Mouse (Mus musculus) CH12.LX (cell line): ENCODE results near the gene Sema4a. TPM values are rescaled to one million over a fixed set of nuclear protein-coding genes. Genes with fewer than 3 reads are reported as not detected.

Experiments
- DNase-seq: peaks from one replicate; pipeline ENCODE4 v3.0.0-alpha.2; 2013; ENCODE audit errors: extremely low read depth
- H3K27ac ChIP-seq: 2 replicates; pipeline ENCODE4 v1.5.1; 2012; ENCODE audit warnings: low read depth, mild to moderate bottlenecking, control low read depth, moderate library complexity; ENCODE audit not compliant: insufficient read depth
- H3K27me3 ChIP-seq: replicated peaks from 2 replicates; pipeline ENCODE3; 2012; ENCODE audit warnings: inconsistent platforms
- H3K36me3 ChIP-seq, 2 experiments: replicated peaks in 1 of 2; 2 replicates each; pipeline versions ENCODE3 to v1.6.1; 2012; ENCODE audit warnings: inconsistent platforms in 1 of 2, low read length in 1 of 2, mild to moderate bottlenecking in 1 of 2, mixed read lengths in 1 of 2, moderate library complexity in 1 of 2; ENCODE audit not compliant: control insufficient read depth in 1 of 2, insufficient read depth in 1 of 2
- H3K4me1 ChIP-seq, 2 experiments: 2 replicates each; pipeline ENCODE4 v1.6.1; 2012; ENCODE audit warnings: inconsistent platforms in 1 of 2, moderate library complexity in 1 of 2; ENCODE audit not compliant: insufficient read depth in 2 of 2, control insufficient read depth in 1 of 2
- H3K4me2 ChIP-seq: 2 replicates; pipeline ENCODE4 v1.6.1; 2012; ENCODE audit warnings: low read depth, mild to moderate bottlenecking, control low read depth; ENCODE audit not compliant: poor library complexity, insufficient read depth, severe bottlenecking
- H3K4me3 ChIP-seq, 3 experiments: fragments of 150-350 bp in 1 of 3; sonication (generic) in 1 of 3; replicated peaks in 1 of 3; 2 replicates each; pipeline versions ENCODE3 to v1.5.1; 2011 to 2012; ENCODE audit warnings: low read depth in 2 of 3, low read length in 2 of 3, mild to moderate bottlenecking in 2 of 3, moderate library complexity in 2 of 3, control low read depth in 1 of 3, improper control_type of control experiment in 1 of 3, inconsistent platforms in 1 of 3, mixed read lengths in 1 of 3; ENCODE audit not compliant: poor library complexity in 1 of 3
- H3K79me2 ChIP-seq: replicated peaks from 2 replicates; pipeline ENCODE4 v1.6.1; 2012; ENCODE audit warnings: mild to moderate bottlenecking, moderate library complexity; ENCODE audit not compliant: control insufficient read depth, poor library complexity, insufficient read depth, severe bottlenecking; ENCODE audit errors: extremely low read depth
- H3K9ac ChIP-seq: 2 replicates; pipeline ENCODE4 v1.6.1; 2012; ENCODE audit warnings: low read depth, mild to moderate bottlenecking, control low read depth, moderate library complexity; ENCODE audit not compliant: insufficient read depth
- H3K9me3 ChIP-seq: replicated peaks from 2 replicates; pipeline ENCODE3; 2012; ENCODE audit warnings: low read length, inconsistent platforms, mixed read lengths
- CHD1 ChIP-seq: IDR thresholded peaks from 2 replicates; pipeline ENCODE4 v1.6.1; 2012; ENCODE audit warnings: low read depth, low read length, improper control_type of control experiment, inconsistent platforms
- CHD2 ChIP-seq: IDR thresholded peaks from 2 replicates; pipeline ENCODE4 v1.6.1; 2011; ENCODE audit warnings: low read length, improper control_type of control experiment
- E2F4 ChIP-seq: IDR thresholded peaks from 2 replicates; pipeline ENCODE4 v1.6.1; 2011; ENCODE audit warnings: low read depth, low read length, improper control_type of control experiment; ENCODE audit not compliant: insufficient replicate concordance
- ELF1 ChIP-seq: IDR thresholded peaks from 2 replicates; pipeline ENCODE4 v1.6.1; 2014; ENCODE audit warnings: low read depth, mild to moderate bottlenecking, inconsistent platforms, low read length, improper control_type of control experiment
- GABPA ChIP-seq: IDR thresholded peaks from 2 replicates; pipeline ENCODE4 v1.6.1; 2012; ENCODE audit warnings: low read depth, low read length, improper control_type of control experiment, inconsistent platforms; ENCODE audit not compliant: insufficient replicate concordance
- HCFC1 ChIP-seq: IDR thresholded peaks from 2 replicates; pipeline ENCODE4 v1.6.1; 2012; ENCODE audit warnings: low read depth, mild to moderate bottlenecking, inconsistent platforms, low read length, improper control_type of control experiment
- IRF4 ChIP-seq: IDR thresholded peaks from 2 replicates; pipeline ENCODE4 v1.6.1; 2014; ENCODE audit warnings: low read depth, mild to moderate bottlenecking, inconsistent platforms, low read length, improper control_type of control experiment
- JUN ChIP-seq: IDR thresholded peaks from 2 replicates; pipeline ENCODE4 v1.6.1; 2011; ENCODE audit warnings: low read depth, mild to moderate bottlenecking, low read length, improper control_type of control experiment, moderate library complexity; ENCODE audit not compliant: insufficient read depth
- JUND ChIP-seq: conservative IDR thresholded peaks from 2 replicates; pipeline ENCODE4 v1.6.1; 2011; ENCODE audit warnings: low read depth, low read length, improper control_type of control experiment
- KAT2A ChIP-seq: IDR thresholded peaks from 2 replicates; pipeline ENCODE4 v1.6.1; 2012; ENCODE audit warnings: low read length, improper control_type of control experiment, inconsistent platforms; ENCODE audit not compliant: insufficient replicate concordance
- MAFK ChIP-seq: IDR thresholded peaks from 2 replicates; pipeline ENCODE4 v1.6.1; 2011; ENCODE audit warnings: low read length, improper control_type of control experiment; ENCODE audit not compliant: insufficient replicate concordance
- MAZ ChIP-seq: IDR thresholded peaks from 2 replicates; pipeline ENCODE4 v1.6.1; 2012; ENCODE audit warnings: low read depth, mild to moderate bottlenecking, inconsistent platforms, low read length, improper control_type of control experiment, moderate library complexity
- MXI1 ChIP-seq: IDR thresholded peaks from 2 replicates; pipeline ENCODE4 v1.6.1; 2011; ENCODE audit warnings: mild to moderate bottlenecking, low read depth, low read length, improper control_type of control experiment
- NELFE ChIP-seq: IDR thresholded peaks from 2 replicates; pipeline ENCODE4 v1.6.1; 2011; ENCODE audit warnings: low read depth, low read length, improper control_type of control experiment
- NRF1 ChIP-seq: IDR thresholded peaks from 2 replicates; pipeline ENCODE4 v1.6.1; 2014; ENCODE audit warnings: low read depth, mild to moderate bottlenecking, inconsistent platforms, low read length, improper control_type of control experiment, moderate library complexity
- PAX5 ChIP-seq: IDR thresholded peaks from 2 replicates; pipeline ENCODE4 v1.6.1; 2012; ENCODE audit warnings: low read length, inconsistent platforms, mixed read lengths
- POLR2AphosphoS2 ChIP-seq: IDR thresholded peaks from 2 replicates; pipeline ENCODE4 v1.6.1; 2011; ENCODE audit warnings: low read depth, low read length, improper control_type of control experiment
- SIN3A ChIP-seq: IDR thresholded peaks from 2 replicates; pipeline ENCODE4 v1.6.1; 2012; ENCODE audit warnings: low read length, improper control_type of control experiment, inconsistent platforms
- SMC3 ChIP-seq: IDR thresholded peaks from 2 replicates; pipeline ENCODE4 v1.6.1; 2011; ENCODE audit warnings: low read depth, low read length, improper control_type of control experiment
- TBP ChIP-seq: conservative IDR thresholded peaks from 2 replicates; pipeline ENCODE4 v1.6.1; 2011; ENCODE audit warnings: low read depth, low read length, improper control_type of control experiment
- TCF12 ChIP-seq: IDR thresholded peaks from 2 replicates; pipeline ENCODE4 v1.6.1; 2014; ENCODE audit warnings: low read depth, mild to moderate bottlenecking, inconsistent platforms, low read length, improper control_type of control experiment
- USF1 ChIP-seq: IDR thresholded peaks from 2 replicates; pipeline ENCODE4 v1.6.1; 2014; ENCODE audit warnings: low read depth, mild to moderate bottlenecking, inconsistent platforms, low read length, improper control_type of control experiment
- USF2 ChIP-seq: conservative IDR thresholded peaks from 2 replicates; pipeline ENCODE4 v1.6.1; 2011; ENCODE audit warnings: low read depth, low read length, improper control_type of control experiment
- ZC3H11A ChIP-seq: IDR thresholded peaks from 2 replicates; pipeline ENCODE4 v1.6.1; 2012; ENCODE audit warnings: low read depth, mild to moderate bottlenecking, inconsistent platforms, low read length, improper control_type of control experiment
- ZKSCAN1 ChIP-seq: IDR thresholded peaks from 2 replicates; pipeline ENCODE4 v1.6.1; 2012; ENCODE audit warnings: low read depth, inconsistent platforms, low read length, improper control_type of control experiment, borderline replicate concordance
- dilution Hi-C: fragments of 300-500 bp; cut with MboI; formaldehyde crosslinking; loops from 2 replicates; pipeline ENCODE4 v1.14.3; 2020; ENCODE audit warnings: low sequenced_read_pairs; ENCODE audit not compliant: extremely low pct_unique_long_range_greater_than_20kb, extremely low pct_ligation_motif_present
- in situ Hi-C: fragments of 300-500 bp; cut with MboI; formaldehyde crosslinking; loops from 3 replicates; pipeline ENCODE4 v1.14.3; 2019; ENCODE audit warnings: low sequenced_read_pairs, low pct_ligation_motif_present, low pct_unique_long_range_greater_than_20kb, mixed read lengths
- polyA plus RNA-seq: library from polyadenylated mRNA; unstranded; fragments of >175 nt; gene quantifications from 2 replicates; pipeline ENCODE4 v1.2.1, GENCODE M21; 2012; ENCODE audit warnings: low read depth; ENCODE audit not compliant: insufficient read length
- total RNA-seq, 2 experiments: library from RNA; depleted of rRNA; stranded (reverse); fragments of 300-350 nt in 1 of 2; fragments of >200 nt in 1 of 2; gene quantifications; 2 replicates each; pipeline ENCODE4 v1.2.3; 2012 to 2014

Gene Sema4a
- total and polyA plus RNA-seq, 3 experiments, result 3.5 to 7.1 (median 4.7) TPM

DNA sequence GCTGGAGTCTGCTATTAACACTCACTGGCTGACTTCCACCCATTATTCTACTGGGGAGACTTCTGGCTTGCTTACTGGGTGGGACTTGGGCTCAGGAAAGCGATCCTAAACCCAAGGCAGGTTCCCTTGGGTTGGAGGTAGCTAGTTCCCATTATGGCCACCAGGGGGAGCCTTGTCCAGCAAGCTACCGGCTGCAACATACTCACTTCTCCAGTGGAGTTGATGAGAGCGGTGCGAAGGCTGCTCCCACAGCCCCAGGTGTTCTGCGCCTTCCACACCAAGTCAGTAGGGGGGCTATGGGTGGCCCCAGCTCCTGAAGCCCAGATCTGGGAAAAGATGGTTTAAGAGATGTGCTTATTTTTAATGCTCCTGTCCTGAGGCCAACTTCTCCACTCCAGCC, 22.6 kb upstream of the Sema4a start (continued):
- TF ChIP-seq CHD2, result no peak

GRCm38 (mm10) chr3:88483141-88483540, 22.2 kb upstream of the Sema4a start:
- Histone ChIP-seq H3K79me2 (no peaks in the 10 kb centered on the region), H3K4me1 (peaks cover 0 to 2% of the 10 kb centered on the region in 2 experiments; a peak in 3 of 4 replicates), H3K27ac (no peak overlapping the region), H3K36me3 (peaks cover 34 to 55% of the 10 kb centered on the region in 2 experiments), H3K27me3 (peaks cover 17% of the 10 kb centered on the region), H3K4me2 (no peak overlapping the region), H3K9ac (no peak overlapping the region), H3K9me3 (no peaks in the 10 kb centered on the region), H3K4me3 (no peak overlapping the region)
- TF ChIP-seq USF2, result no peak
- TF ChIP-seq MAZ, result no peak
- no peak for TF ChIP-seq SMC3
- no peak for TF ChIP-seq MAFK
- TF ChIP-seq JUND, result no peak
- no peak for TF ChIP-seq CHD1
- no peak for TF ChIP-seq MXI1
- TF ChIP-seq CHD2, result no peak
- TF ChIP-seq ELF1, result no peak
- no peak for TF ChIP-seq TBP
- TF ChIP-seq ZC3H11A, result no peak
- no peak for TF ChIP-seq SIN3A
- no peak for TF ChIP-seq PAX5
- TF ChIP-seq GABPA, result no peak
- TF ChIP-seq KAT2A, result no peak
- no peak for TF ChIP-seq E2F4
- no peak for TF ChIP-seq NRF1
- TF ChIP-seq TCF12, result no peak
- TF ChIP-seq HCFC1, result no peak
- dilution Hi-C loops, result no loop called here
- in situ Hi-C loops, result no loop called here
- DNase-seq, result no peak

- H3K27me3 ChIP-seq, result peaks cover 17% of the 10 kb centered on the region
- H3K9ac ChIP-seq, result no peak overlapping the region
- dilution Hi-C loops (no loop called here), in situ Hi-C loops (no loop called here)
- H3K9me3 ChIP-seq, result no peaks in the 10 kb centered on the region
- H3K27ac ChIP-seq, result no peak overlapping the region
- TF ChIP-seq MAFK (no peak), IRF4 (no peak), USF1 (no peak), ELF1 (no peak), TBP (no peak), PAX5 (no peak), POLR2AphosphoS2 (no peak), HCFC1 (no peak), KAT2A (no peak), JUN (no peak), ZKSCAN1 (no peak), SIN3A (no peak), GABPA (no peak), NELFE (no peak), MAZ (no peak), TCF12 (no peak), ZC3H11A (no peak)
- no peak for DNase-seq
- H3K4me1 ChIP-seq, result 0 out of 4 replicates have a peak, but pooled peaks cover 0 to 2% of the 10 kb centered on the region in 2 experiments
- H3K79me2 ChIP-seq, result no peaks in the 10 kb centered on the region
- peaks cover 30 to 49% of the 10 kb centered on the region in 2 experiments for H3K36me3 ChIP-seq
- H3K4me2 ChIP-seq, result no peak overlapping the region
- H3K4me3 ChIP-seq, result no peak overlapping the region
These were observed 21.4 kb upstream of the Sema4a start for GRCm38 (mm10) chr3:88482336-88482735.
